Mouse (Mus musculus) kidney, postnatal 10 days (tissue): ENCODE measurements around the gene Abca1.
A peak's percentile ranks its signal among the peaks of the same experiment; 100 is the strongest.

Experiments used
- DNase-seq: peaks from one replicate; pipeline ENCODE4 v3.0.0; 2021; ENCODE audit warnings: mixed read lengths

The Abca1 gene

DNA sequence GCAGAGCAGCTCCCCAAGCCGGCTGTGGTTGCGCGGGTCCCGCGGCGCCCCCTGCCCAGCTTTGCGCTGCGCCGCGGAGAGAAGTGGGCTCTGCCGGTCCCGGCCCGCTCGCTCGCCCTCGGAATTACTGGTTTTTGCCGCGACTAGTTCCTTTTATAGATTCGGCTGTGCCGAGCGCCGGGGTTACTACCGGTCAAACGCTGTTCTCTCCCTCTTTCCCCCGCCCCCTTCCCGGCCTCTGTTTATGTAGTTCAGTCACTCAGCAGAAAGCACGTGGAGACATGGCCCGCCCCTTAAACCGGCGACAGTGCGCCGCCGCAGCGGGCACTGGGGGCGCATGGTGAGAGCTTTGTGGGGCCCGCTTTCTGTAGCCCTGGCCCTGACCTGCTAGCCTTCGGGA, at the start of gene Abca1:
TSS of gene Abca1 (minus strand) at position 129 of the 400 bp plus-strand sequence.
- peak; percentile 96 for DNase-seq

DNA sequence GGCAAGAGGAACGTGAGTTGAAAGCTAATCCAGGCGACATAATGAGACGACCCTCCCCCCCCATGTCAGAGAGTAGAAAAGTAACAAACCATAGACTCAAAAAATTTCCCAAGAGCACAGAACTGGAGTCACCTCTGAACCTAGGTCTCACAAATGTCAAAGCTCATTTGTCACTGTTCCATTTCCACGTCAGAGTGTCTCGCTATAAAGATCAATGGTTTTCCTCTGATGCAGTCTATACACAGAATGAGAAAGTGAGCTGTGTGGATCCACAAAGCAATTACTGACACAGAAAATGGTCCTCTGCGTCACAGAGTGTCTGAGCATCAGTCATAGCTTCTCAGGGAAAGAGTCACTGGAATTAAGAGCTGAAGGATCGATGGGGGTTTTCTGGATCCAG, 44.8 kb upstream of the Abca1 start:
- DNase-seq, result no peak

DNA sequence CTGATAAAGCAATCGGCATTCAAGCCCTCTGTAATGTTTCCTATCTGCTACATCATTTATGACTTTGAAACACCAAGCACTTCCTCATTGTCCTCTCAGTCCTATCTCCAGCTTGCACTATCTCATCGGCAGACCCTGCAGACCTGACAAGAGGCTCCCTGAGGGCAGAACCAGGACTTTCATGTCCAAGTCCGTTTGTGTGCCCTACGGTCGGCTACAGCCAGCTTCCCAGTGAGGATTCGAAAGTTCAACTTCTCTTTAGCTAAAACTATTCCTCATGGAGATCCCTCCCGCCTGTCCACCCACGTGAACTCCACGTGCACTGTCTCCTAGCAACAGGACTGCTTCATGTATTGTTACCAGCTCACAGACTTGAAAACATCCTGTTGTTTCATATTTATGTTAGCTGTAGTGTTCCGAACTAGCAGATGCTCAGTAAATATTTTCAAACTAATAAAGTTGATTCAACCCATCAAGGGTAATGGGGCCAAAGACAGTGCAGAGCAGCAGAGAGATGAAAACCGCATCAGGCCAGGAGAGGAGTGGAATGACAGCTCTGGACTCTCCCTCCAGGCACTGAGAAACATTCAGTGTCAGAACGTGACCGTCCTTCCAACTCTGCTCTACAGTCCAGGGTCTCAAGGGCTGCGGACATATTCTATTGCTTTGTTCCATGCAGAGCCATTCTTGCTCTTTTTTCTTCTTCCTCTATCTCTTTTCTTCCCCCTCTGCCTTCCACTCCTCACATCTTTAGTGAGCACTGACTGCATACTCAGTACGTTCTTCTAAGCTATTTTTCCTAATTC, 44.1 kb upstream of the Abca1 start:
- peak; percentile 36 for DNase-seq

DNA sequence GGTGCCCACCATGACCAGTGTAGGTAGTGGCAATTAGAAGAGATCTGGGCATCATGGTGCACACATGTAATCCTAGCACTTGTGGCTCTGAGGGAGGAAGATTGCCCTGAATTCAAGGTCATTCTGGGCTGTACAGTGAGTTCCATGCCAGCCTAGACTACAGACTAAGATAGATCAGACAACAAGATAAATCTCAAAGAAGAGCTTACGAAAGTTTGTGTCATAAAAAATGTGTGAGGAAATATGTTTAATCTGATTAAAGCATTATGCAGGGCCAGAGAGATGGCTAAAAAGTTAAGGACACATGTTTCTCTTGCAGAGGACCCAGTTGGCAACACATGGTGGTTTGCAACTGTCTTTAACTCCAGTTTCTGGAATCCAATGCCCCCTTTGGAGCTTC, 40.6 kb upstream of the Abca1 start:
- DNase-seq, result no peak

DNA sequence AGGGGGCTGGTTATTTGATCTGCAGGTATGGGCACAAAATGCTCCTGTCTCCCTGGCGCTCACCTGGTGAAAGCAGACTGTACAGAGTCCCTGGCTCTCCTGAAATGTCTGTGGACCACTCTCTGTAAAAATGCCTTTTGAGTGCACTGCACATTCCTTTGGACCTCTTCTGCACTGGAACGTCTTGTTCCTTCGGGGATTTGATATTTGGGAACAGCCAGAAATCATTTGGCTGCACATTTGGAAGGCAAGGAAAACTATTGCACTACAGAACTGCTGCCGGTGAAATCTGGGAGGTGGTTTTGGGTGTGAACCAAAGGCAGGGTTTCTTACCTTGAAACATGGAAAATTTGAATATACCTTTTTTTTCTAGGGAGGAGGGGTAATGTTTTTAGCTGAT, 38.1 kb upstream of the Abca1 start:
- DNase-seq, result no peak

DNA sequence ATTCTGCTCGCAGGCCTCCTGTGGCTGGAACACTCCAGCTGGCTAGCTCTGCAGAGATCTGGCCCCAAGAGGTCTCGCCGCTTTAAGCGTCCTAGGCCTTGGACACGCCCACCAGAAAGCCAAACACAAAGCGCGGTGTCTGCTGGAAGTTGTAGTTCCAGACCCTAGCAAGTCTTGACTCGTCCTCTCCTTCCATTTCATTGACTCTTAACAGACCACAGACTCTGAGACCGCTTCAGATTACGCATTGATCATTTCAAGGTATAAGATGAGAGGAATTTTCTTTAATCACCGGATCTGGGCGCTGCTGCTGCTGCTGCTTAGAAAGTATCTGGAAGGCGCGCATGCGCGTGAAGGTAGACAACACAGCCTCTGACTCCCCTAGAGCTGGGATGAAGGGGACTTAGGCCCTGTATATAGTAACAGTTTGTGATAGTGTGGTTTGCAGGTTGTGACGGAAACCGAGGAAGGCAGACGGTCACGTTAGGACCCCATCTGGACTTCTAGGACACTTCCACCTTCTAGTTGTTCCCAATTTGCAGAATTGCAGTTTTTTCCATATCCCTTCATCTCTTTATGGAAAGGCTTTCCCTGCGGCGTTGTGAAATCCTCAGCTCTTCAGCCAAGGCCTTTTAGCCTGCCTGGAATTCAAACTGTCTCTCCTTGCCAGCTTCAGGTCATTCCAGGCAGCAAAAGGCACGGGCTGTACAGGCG, 36.5 kb upstream of the Abca1 start:
- peak; percentile 95 for DNase-seq

DNA sequence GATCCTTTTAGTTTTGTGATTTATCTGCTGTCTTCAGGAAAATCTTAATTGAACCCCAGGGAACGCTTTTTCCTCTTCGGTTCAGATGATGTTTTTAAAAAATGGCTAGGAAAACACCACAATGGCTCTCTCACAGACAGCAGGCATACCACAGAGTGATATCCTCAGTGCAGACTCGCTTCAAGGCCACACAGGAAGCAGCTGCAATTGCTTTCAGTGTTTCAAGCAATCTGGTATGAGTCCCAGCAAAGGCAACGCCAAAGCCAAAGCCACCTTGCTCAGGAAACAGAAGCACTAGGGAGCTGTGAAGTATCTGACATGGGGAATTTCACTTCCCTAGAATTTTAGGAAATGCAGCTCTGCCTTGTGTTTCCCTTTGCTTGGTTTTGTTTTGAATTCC, 27.4 kb upstream of the Abca1 start:
- DNase-seq, result peak; percentile 65

DNA sequence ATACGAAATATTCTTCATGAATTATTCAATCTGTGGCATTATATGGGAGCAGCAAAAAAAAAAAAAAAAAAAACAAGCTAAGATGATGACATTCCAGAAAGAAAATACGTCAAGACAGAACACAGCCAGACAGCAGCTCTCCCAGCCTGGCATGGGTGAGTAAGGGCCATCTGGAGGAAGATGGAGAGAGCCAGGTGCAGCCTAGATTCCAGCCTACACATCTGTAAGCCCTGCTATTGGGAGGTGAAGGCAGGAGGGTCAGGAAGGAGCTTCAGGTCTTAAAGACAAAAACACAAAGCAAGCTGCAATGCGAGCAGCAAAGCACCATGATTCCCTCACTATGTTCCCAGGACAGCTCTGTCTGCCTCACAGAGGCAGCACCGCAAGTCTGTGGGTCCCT, 26.9 kb upstream of the Abca1 start:
- DNase-seq, result no peak

DNA sequence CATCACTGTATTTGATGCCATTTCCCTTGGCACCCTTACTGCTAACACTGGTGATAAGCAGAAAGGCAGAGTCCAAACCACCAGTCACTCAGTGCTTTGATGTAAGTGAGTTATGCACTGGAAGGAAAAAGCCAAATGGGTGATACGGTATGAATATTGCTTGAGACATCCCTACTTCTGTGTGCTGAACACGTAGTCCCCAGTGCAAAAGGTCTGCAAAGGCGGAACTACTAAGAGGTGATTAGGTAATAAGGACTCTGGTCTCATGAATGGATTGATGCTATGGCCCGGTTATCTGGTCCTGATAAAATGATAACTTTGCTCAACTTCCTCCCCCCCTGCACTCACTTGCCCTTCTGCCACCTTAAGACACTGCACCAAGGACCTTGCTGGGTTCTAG, 26.4 kb upstream of the Abca1 start:
- DNase-seq, result no peak

DNA sequence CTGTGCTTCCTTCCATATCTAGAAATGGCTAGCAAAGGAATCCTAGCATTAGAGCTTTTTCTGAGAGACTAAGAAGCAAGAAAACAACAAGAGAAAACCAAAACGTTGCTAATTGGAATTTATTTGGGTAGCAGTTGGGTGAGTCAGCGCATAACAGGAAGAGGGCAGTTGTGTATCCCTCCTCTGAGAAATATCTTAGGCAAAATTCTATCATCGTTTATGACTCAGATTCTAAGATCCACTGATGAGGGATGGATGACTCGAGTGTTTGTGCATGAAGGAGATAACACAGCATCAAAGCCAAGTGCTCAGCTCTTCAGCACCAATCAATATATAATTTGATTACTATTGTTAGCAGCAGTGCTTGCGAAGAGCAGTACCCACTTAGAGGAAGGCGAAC, 21.8 kb upstream of the Abca1 start:
- no peak for DNase-seq

DNA sequence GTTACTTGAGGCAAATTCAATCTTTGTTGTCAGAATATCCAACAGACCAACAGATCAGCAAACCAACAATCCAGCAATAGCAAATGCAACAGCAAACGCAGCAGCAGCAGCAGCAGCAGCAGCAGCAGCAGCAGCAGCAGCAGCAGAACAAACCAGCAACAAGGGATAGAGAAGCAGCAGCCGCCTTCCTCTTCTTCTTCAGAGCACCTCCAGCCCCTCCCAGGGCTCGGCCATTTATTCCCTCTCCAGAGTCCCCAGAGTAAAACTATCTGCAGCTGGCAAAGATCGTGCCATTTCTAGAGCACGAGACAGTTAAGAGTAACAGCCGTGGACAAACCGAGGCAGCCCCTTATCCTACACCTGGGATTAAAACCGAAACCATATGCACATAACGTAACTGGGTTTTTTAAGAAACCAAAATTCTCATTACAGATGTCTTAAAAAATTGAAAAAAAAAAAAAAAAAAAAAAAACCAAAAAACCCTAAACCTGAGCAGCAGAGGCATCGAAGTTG, 19.7 kb upstream of the Abca1 start:
- no peak for DNase-seq

DNA sequence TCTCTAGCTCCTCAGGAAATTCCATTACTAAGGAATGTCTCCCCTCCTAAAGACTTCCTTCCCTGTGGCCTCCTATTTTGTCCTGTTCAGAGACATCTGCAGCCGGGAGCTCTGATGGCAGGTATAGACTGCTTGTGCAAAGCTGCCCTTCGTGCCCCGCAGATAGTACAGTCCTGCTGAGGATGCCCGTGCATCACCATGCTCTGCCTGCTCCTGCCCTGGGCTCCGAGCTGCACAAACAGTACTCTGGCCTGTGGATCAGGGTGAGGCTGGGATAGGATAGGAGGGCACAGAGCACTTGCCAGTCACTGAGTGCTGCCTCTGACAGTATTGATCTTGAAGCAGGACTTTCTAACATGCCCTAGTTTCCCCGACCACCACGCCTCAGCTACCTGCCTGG, 18.8 kb upstream of the Abca1 start:
- DNase-seq, result no peak

DNA sequence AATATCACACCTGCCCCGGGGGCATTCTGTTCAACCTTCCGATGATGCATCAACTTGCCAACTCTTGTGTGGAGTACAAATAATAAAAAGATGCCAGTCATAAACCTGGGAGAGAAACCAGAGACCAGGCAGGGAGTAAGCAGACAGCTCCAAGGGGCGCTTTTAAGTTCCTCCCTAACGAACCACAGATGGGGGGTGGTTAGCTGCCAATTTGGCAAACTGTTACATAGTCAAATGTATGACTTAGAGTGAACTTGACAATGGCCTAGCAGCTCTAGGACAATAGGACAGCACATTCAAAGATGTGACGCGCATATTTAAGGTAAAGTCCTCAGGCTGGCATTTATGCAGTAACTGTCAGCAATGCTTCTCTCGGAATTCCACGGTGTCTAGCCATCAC, 18.0 kb upstream of the Abca1 start:
- no peak for DNase-seq

DNA sequence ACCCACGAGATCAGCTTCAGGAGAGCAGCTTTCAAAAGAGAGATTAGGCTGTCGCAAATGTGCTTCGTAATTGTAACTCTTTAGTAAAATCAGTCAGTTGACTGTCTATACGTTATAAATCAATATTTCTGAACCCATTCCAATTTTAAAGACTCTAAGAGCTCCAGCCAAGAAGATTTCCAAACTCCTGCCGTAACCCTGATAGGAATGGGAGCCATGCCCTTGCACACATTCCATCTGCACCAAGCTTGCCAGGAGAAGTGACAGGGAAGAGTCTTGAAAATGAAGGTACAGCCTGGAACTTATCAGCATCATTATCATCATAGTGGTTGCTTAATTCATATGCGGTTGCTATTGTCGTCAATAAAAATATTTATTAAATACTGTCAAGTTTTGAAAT, 15.2 kb upstream of the Abca1 start:
- no peak for DNase-seq

DNA sequence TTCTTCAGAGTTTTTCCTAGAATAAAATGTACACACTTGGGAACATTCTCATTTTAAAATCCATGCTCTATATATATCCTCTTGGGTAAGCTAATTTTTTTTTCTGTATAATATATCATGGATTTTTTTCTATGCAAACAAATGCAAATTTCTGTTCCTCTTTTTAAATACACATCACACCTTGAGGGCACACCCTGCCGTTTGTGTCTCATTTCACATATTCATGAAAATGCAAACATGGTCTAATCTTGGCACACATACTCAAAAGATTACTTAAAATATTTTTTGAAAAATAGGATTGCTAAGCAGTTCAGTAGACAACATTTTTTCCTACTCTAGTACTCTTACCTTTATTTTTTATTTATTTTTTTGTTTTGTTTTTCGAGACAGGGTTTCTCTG, 10.7 kb upstream of the Abca1 start:
- DNase-seq, result no peak

DNA sequence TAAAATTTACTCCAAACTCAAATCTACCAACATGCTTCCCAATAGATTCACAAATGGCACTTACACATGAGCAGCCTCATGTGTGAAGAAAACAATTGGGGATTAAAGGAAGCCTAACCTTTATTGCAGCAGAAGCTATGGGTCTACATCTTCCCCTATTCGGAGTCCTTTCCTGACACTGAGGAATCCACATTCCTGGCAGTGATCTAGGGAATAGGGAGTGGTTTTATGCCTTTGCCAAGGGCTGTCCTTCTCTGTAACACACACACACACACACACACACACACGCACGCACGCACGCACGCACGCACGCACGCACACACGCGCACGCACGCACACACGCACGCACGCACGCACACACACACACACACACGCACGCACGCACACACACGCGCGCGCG, 5.5 kb upstream of the Abca1 start:
- DNase-seq, result no peak

DNA sequence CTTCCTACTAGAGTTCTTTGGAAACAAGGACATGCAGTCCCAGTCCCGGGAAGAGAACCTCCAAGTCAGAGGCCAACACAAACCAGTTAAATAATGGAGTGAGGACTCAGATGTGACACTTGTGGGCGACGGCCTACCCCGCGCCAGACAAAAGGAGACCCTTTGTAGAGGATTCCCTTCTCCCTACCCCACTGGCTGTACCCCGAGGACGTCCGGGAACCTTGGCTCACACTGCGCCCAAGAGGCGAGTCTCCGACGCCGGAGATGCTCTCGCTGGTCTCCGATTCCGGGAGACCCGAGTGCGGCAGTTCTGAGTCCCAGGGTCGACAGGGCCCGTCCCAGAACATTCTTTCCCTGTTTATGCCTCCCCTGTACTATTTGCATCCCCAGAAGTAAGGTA, 519 bp downstream of the Abca1 start:
- peak; percentile 62 for DNase-seq

DNA sequence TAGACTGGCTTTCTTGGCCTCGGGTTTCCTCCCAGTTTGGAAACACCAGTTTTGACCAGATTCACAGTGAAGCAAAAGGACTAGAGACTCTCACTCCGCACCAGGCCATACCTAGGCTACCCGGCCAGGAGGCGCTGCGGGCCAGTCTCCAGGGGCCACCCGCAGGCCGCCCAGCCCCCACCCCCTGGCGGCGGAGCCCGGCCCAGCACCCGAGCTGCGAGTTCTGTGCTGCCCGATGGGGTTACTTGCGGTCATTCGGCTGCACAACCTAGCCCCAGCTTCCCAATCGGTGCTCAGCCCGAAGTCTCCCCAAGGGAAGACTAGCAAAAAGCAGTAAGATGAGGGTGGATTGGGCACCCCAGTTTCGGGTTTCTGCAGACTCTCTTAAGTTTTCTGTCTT, 1.1 kb downstream of the Abca1 start:
- peak; percentile 95 for DNase-seq

DNA sequence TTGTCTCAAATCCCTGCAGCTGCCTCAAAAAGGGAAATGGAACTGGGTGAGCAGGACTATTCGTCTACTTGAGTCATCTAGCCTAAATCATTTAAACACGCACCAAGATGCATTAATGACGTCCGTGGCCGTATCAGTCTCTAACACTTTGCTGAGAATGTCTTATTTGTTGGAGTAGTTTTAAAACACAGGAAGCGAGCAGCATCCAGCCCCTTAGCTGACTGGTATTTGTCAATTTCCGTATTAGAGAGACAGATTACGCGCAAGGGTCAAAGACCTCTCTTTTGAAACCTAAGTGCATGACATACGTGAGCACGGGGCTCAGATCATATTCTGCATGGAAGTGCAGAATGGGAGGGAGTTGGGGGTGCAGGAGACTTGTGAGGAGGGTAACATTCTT, 4.2 kb downstream of the Abca1 start:
- DNase-seq, result no peak

DNA sequence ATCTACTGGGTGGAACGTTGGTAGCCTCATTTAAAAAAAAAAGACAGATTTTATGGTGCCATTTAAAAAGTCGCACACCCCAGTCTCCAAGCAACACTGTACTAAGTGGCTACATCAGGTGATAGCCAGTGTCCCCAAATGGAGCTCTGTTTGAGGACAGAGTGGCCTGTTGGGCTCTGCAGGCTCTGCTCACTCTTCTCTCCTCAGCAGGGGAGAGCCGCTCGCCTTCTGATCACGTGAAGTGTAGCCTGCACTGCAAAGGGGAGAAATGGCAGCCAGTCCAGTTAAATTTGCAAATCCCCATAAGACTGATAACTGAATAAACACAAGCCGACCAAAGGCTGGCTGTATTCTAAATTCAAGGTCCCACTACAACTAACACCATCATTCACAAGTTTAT, 6.0 kb downstream of the Abca1 start:
- no peak for DNase-seq

DNA sequence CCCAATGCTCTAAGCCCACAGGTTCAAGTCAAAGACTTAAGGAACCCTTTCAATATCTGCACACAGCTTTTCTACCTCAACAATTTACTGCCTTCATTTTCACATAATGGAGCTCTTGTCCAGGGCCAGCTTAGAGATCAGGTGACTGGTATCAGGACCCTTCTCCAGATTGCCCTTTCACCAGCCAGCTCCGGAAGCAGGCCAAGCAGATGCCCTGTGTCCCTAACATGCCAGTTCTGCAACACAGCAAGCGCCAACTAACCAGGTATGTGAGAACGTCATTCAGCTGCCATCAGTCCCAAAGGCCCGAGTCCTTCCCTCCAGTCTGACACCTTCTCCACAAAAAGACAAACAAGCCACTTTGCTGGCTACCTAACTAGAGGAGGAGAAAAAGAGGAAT, 6.6 kb downstream of the Abca1 start:
- no peak for DNase-seq

DNA sequence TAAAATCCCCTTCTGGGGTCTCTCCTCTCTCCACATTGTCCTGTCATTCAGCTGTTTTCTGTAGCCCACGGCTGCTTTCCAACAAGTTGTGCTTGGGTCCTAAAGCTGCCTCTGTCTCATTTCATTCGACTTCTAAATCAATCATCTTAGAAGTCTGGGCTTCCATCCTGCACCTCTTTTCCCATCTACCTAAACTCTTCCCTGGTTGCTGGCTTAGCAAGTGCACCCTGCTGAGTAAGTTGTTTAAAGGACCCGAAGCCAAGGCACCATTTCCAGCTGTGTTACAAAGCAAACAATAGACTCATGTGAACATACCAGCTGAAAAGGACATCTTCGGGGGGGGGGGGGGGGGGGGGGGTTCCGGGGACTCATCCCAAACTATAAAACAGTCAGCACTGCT, 7.0 kb downstream of the Abca1 start:
- DNase-seq, result no peak

DNA sequence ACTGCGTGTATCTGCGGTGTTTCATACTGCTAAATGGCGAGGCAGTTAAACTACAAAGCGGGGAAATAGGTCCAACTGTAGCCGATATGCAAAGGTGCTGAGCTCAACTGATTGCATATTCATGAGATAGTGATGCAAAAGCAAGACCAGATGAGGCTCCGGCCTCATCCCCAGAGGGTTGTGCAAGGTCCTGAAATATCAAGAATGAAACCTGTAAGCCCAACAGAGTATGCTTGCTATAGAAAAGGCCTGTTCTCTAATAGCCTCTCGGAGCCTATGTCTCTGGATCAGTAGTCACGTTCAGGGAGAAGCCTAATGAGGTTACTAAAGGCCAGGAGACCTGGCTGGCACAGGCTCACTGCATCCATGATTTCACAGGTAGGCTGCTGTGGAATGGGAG, 9.2 kb downstream of the Abca1 start:
- DNase-seq, result no peak

DNA sequence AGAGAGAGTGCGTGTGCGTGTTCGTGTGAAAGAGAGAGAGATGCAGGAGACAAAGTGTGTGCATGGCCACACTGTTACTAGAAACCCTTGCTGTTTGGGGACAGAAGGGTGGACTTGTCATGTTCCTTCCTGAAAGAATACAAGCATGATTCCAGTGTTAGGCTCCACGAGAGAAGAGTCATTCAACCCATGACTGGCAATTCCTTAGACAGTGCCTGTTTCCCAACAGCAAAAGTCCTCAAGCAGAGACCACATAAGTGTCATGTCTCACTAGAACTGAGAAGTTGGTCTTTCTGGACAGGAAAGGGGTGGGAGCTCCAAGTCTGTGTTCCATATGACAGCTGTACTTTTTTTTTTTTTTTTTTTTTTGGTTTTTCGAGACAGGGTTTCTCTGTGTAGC, 10.1 kb downstream of the Abca1 start:
- no peak for DNase-seq

DNA sequence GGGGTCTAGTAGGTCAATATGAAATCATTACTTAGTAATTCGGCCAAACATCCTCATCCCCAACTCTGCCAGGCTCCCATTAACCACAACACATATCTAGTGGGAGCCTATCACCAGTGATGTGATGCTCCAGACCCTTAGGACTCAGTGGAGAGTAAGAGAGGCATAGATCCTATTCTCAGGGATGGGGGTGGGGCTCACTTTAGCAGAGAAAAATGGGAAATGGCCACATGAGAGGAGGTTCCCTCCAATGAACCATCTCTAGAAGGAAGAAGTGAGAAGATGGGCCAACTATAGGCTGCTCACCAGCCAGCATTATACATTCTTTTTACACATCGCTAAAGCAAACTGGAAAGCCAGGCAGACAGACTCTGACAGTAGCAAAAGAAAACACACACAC, 10.9 kb downstream of the Abca1 start:
- DNase-seq, result no peak
